Mouse (Mus musculus) bone marrow, adult 2 months (tissue): ENCODE results near the gene 9830107B12Rik.

ENCODE experiments used
- CTCF ChIP-seq: fragments of 200-500 bp; IDR thresholded peaks from 2 replicates; pipeline ENCODE4 v1.5.1; 2011; ENCODE audit warnings: low read length, control low read depth; ENCODE audit not compliant: control insufficient read depth, insufficient read depth
- POLR2A ChIP-seq: fragments of 200-500 bp; IDR thresholded peaks from 2 replicates; pipeline ENCODE4 v1.6.1; 2011; ENCODE audit warnings: low read depth, mild to moderate bottlenecking, control low read depth, low read length, borderline replicate concordance; ENCODE audit not compliant: control insufficient read depth

- TF ChIP-seq CTCF (no peak), POLR2A (no peak)
Observed at GRCm38 (mm10) chr17:48096321-48096720, 49.7 kb downstream of the 9830107B12Rik start.
